Mouse (Mus musculus): ENCODE results near the gene Pcgf2. TPM values are rescaled to one million over a fixed set of nuclear protein-coding genes. Genes with fewer than 3 reads are reported as not detected.

Gene Pcgf2
- total RNA-seq, 1 experiment = 20.1 TPM

GRCm38 (mm10) chr11:97673148-97673547, 27.1 kb downstream of the Pcgf2 start:
- no peak for DNase-seq (ENCODE audit: low read depth, low spot score)
- no peaks in the 10 kb centered on the region for H3K9me3 ChIP-seq (ENCODE audit: control insufficient read depth, insufficient read depth, low read depth, low read length)
- H3K4me1 ChIP-seq (ENCODE audit: control insufficient read depth in 2 of 2, insufficient read depth in 2 of 2, low read length in 2 of 2, poor library complexity in 1 of 2) = peaks cover 29 to 76% of the 10 kb centered on the region in 2 experiments
- in situ Hi-C loops (cut with MboI; ENCODE audit: low sequenced_read_pairs in 2 of 2, unreplicated experiment in 2 of 2) = no loop called here
- peaks cover 95% of the 10 kb centered on the region for H3K36me3 ChIP-seq (ENCODE audit: control insufficient read depth, insufficient read depth, low read length, poor library complexity, severe bottlenecking)
- H3K9ac ChIP-seq (ENCODE audit: insufficient read depth, low read depth, low read length, poor library complexity, severe bottlenecking) = peak overlapping the region; percentile 20; the same call in 1 of the 2 replicates
- TF ChIP-seq ZNF384 (IDR thresholded peaks at IDR 0.05; ENCODE audit: low read depth, low read length) (no peak), HCFC1 (IDR thresholded peaks at IDR 0.05; ENCODE audit: borderline replicate concordance, insufficient read depth, low read length) (no peak), CHD2 (IDR thresholded peaks at IDR 0.05; ENCODE audit: low read depth, low read length) (no peak), MAFK (IDR thresholded peaks at IDR 0.05; ENCODE audit: insufficient read depth, low read depth, low read length) (no peak), ZC3H11A (IDR thresholded peaks at IDR 0.05; ENCODE audit: borderline replicate concordance, low read depth, low read length) (no peak)
- peak overlapping the region; percentile 26; the same call in 1 of the 2 replicates for H3K27ac ChIP-seq (ENCODE audit: insufficient read depth, low read depth, low read length, poor library complexity, severe bottlenecking)
- peak overlapping the region in 1 of 2 experiments; percentile 3; a peak in 1 of 4 replicates for H3K4me3 ChIP-seq (ENCODE audit: insufficient read depth in 1 of 2, low read depth in 1 of 2, low read length in 2 of 2, poor library complexity in 1 of 2, severe bottlenecking in 1 of 2)

- no peak overlapping the region for H3K9ac ChIP-seq (ENCODE audit: insufficient read depth, low read depth, low read length, poor library complexity, severe bottlenecking)
- no peaks in the 10 kb centered on the region for H3K9me3 ChIP-seq (ENCODE audit: control insufficient read depth, insufficient read depth, low read depth, low read length)
- H3K36me3 ChIP-seq (ENCODE audit: control insufficient read depth, insufficient read depth, low read length, poor library complexity, severe bottlenecking) = peaks cover 89% of the 10 kb centered on the region
- in situ Hi-C loops (cut with MboI; ENCODE audit: low sequenced_read_pairs in 2 of 2, unreplicated experiment in 2 of 2) = no loop called here
- TF ChIP-seq MAFK (IDR thresholded peaks at IDR 0.05; ENCODE audit: insufficient read depth, low read depth, low read length) = no peak
- TF ChIP-seq ZNF384 (IDR thresholded peaks at IDR 0.05; ENCODE audit: low read depth, low read length) = no peak
- TF ChIP-seq HCFC1 (IDR thresholded peaks at IDR 0.05; ENCODE audit: borderline replicate concordance, insufficient read depth, low read length) = no peak
- TF ChIP-seq CHD2 (IDR thresholded peaks at IDR 0.05; ENCODE audit: low read depth, low read length) = no peak
- no peak for TF ChIP-seq ZC3H11A (IDR thresholded peaks at IDR 0.05; ENCODE audit: borderline replicate concordance, low read depth, low read length)
- peak overlapping the region; percentile 84 for H3K27ac ChIP-seq (ENCODE audit: insufficient read depth, low read depth, low read length, poor library complexity, severe bottlenecking)
- no peak for DNase-seq (ENCODE audit: low read depth, low spot score)
- peak overlapping the region in 1 of 2 experiments; percentile 7; a peak in 1 of 4 replicates for H3K4me3 ChIP-seq (ENCODE audit: insufficient read depth in 1 of 2, low read depth in 1 of 2, low read length in 2 of 2, poor library complexity in 1 of 2, severe bottlenecking in 1 of 2)
- peaks cover 25 to 73% of the 10 kb centered on the region in 2 experiments for H3K4me1 ChIP-seq (ENCODE audit: control insufficient read depth in 2 of 2, insufficient read depth in 2 of 2, low read length in 2 of 2, poor library complexity in 1 of 2)
Observed at GRCm38 (mm10) chr11:97671177-97671527, 29.1 kb downstream of the Pcgf2 start.

GRCm38 (mm10) chr11:97670234-97671176, 29.8 kb downstream of the Pcgf2 start:
- peak overlapping the region; percentile 41; the same call in 1 of the 2 replicates for H3K9ac ChIP-seq (ENCODE audit: insufficient read depth, low read depth, low read length, poor library complexity, severe bottlenecking)
- peak overlapping the region in 1 of 2 experiments; percentile 3; a peak in 2 of 4 replicates for H3K4me3 ChIP-seq (ENCODE audit: insufficient read depth in 1 of 2, low read depth in 1 of 2, low read length in 2 of 2, poor library complexity in 1 of 2, severe bottlenecking in 1 of 2)
- H3K9me3 ChIP-seq (ENCODE audit: control insufficient read depth, insufficient read depth, low read depth, low read length) = no peaks in the 10 kb centered on the region
- H3K4me1 ChIP-seq (ENCODE audit: control insufficient read depth in 2 of 2, insufficient read depth in 2 of 2, low read length in 2 of 2, poor library complexity in 1 of 2) = peaks cover 25 to 72% of the 10 kb centered on the region in 2 experiments
- H3K27ac ChIP-seq (ENCODE audit: insufficient read depth, low read depth, low read length, poor library complexity, severe bottlenecking) = peak overlapping the region; percentile 84
- peaks cover 89% of the 10 kb centered on the region for H3K36me3 ChIP-seq (ENCODE audit: control insufficient read depth, insufficient read depth, low read length, poor library complexity, severe bottlenecking)
- no peak for TF ChIP-seq CHD2 (IDR thresholded peaks at IDR 0.05; ENCODE audit: low read depth, low read length)
- TF ChIP-seq ZC3H11A (IDR thresholded peaks at IDR 0.05; ENCODE audit: borderline replicate concordance, low read depth, low read length) = no peak
- TF ChIP-seq MAFK (IDR thresholded peaks at IDR 0.05; ENCODE audit: insufficient read depth, low read depth, low read length) = no peak
- no peak for TF ChIP-seq ZNF384 (IDR thresholded peaks at IDR 0.05; ENCODE audit: low read depth, low read length)
- no peak for TF ChIP-seq HCFC1 (IDR thresholded peaks at IDR 0.05; ENCODE audit: borderline replicate concordance, insufficient read depth, low read length)
- DNase-seq (ENCODE audit: low read depth, low spot score) = no peak
- in situ Hi-C loops (cut with MboI; ENCODE audit: low sequenced_read_pairs in 2 of 2, unreplicated experiment in 2 of 2) = no loop called here

- Histone ChIP-seq H3K9ac (ENCODE audit: insufficient read depth, low read depth, low read length, poor library complexity, severe bottlenecking) (peak overlapping the region; percentile 59), H3K27ac (ENCODE audit: insufficient read depth, low read depth, low read length, poor library complexity, severe bottlenecking) (peak overlapping the region; percentile 84), H3K4me3 (ENCODE audit: insufficient read depth in 1 of 2, low read depth in 1 of 2, low read length in 2 of 2, poor library complexity in 1 of 2, severe bottlenecking in 1 of 2) (peak overlapping the region; percentile 8 to 51; a peak in 2 of 4 replicates), H3K9me3 (ENCODE audit: control insufficient read depth, insufficient read depth, low read depth, low read length) (no peaks in the 10 kb centered on the region), H3K36me3 (ENCODE audit: control insufficient read depth, insufficient read depth, low read length, poor library complexity, severe bottlenecking) (peaks cover 86% of the 10 kb centered on the region), H3K4me1 (ENCODE audit: control insufficient read depth in 2 of 2, insufficient read depth in 2 of 2, low read length in 2 of 2, poor library complexity in 1 of 2) (peaks cover 25 to 69% of the 10 kb centered on the region in 2 experiments)
- in situ Hi-C loops (cut with MboI; ENCODE audit: low sequenced_read_pairs in 2 of 2, unreplicated experiment in 2 of 2) = no loop called here
- no peak for DNase-seq (ENCODE audit: low read depth, low spot score)
- TF ChIP-seq CHD2 (IDR thresholded peaks at IDR 0.05; ENCODE audit: low read depth, low read length) (no peak), ZC3H11A (IDR thresholded peaks at IDR 0.05; ENCODE audit: borderline replicate concordance, low read depth, low read length) (no peak), ZNF384 (IDR thresholded peaks at IDR 0.05; ENCODE audit: low read depth, low read length) (no peak), MAFK (IDR thresholded peaks at IDR 0.05; ENCODE audit: insufficient read depth, low read depth, low read length) (no peak)
Observed at GRCm38 (mm10) chr11:97669829-97670228, 30.5 kb downstream of the Pcgf2 start.
